Mouse (Mus musculus) macrophage (primary cell): ENCODE results near the gene Aif1. TPM values are rescaled to one million over a fixed set of nuclear protein-coding genes. Genes with fewer than 3 reads are reported as not detected.

Experiments
- H3K27ac ChIP-seq: fragments of 350-480 bp; formaldehyde crosslinking; 2 replicates; pipeline ENCODE4 v1.9.0; 2021
- H3K36me3 ChIP-seq: fragments of 350-480 bp; formaldehyde crosslinking; 2 replicates; pipeline ENCODE4 v1.9.0; 2021; ENCODE audit errors: inconsistent target
- H3K4me3 ChIP-seq: fragments of 350-480 bp; formaldehyde crosslinking; 2 replicates; pipeline ENCODE4 v1.9.0; 2021; ENCODE audit errors: inconsistent target
- H3K79me2 ChIP-seq: fragments of 350-480 bp; formaldehyde crosslinking; 2 replicates; pipeline ENCODE4 v1.9.0; 2021; ENCODE audit errors: inconsistent target
- whole genome bisulfite sequencing: methylation state at CpG from one replicate; pipeline ENCODE4 v1.1.7; 2026; ENCODE audit warnings: inconsistent platforms; ENCODE audit not compliant: missing documents; 5-methylcytosine and 5-hydroxymethylcytosine counted together
- polyA plus RNA-seq: library from polyadenylated mRNA; stranded (reverse); fragments of 250-400 nt; gene quantifications from 3 replicates; pipeline ENCODE4 v1.2.4, GENCODE M21; 2018; ENCODE audit warnings: inconsistent platforms
- total RNA-seq, 78 experiments: library from RNA; depleted of rRNA; stranded (reverse); fragments of 250-400 nt; gene quantifications; 1 replicate in 9 of 78; 2 replicates in 24 of 78; 3 replicates in 43 of 78; 4 replicates in 2 of 78; pipeline ENCODE4 v1.2.4; 2018; ENCODE audit warnings: inconsistent platforms in 56 of 78

Gene Aif1
- 100 to 1,000 TPM in 11 of 26 experiments, 10 to 100 TPM in 15; 11.5 to 316 (median 77.8) TPM for total RNA-seq (2018; cell fraction: chromatin; rRNA removed)
- total RNA-seq (2018; cell fraction: cytosol; rRNA removed): 1,000 to 10,000 TPM in 13 of 26 experiments, 100 to 1,000 TPM in 13; 164 to 1,883 (median 706) TPM
- total RNA-seq (2018; cell fraction: nucleus; rRNA removed): 100 to 1,000 TPM in 14 of 26 experiments, 10 to 100 TPM in 12; 31.3 to 783 (median 198) TPM
- polyA plus RNA-seq: 231 to 253 TPM (median 243 TPM) in 3 replicates

GRCm38 (mm10) chr17:35175968-35176367 lies at the start of gene Aif1:
Gene Aif1 (minus strand): TSS chr17:35176068.
- no peak within 1 kb of the TSS for H3K4me3 ChIP-seq
- no peak within 1 kb of the TSS for H3K27ac ChIP-seq
- WGBS: 88% methylated on average over 2 of the region's 2 CpGs
- peaks cover 2% of the 10 kb centered on the region; the same call in 1 of the 2 replicates for H3K36me3 ChIP-seq
- H3K79me2 ChIP-seq: peaks cover 15% of the 10 kb centered on the region; the same call in 1 of the 2 replicates

GRCm38 (mm10) chr17:35225456-35225855 lies 49.6 kb upstream of the Aif1 start:
- 88% methylated on average over 5 of the region's 5 CpGs for WGBS
- no peak overlapping the region for H3K27ac ChIP-seq
- peaks cover 30% of the 10 kb centered on the region for H3K36me3 ChIP-seq
- H3K79me2 ChIP-seq: peaks cover 97% of the 10 kb centered on the region
- H3K4me3 ChIP-seq: no peak overlapping the region

GRCm38 (mm10) chr17:35224641-35225040 lies 48.8 kb upstream of the Aif1 start:
- H3K27ac ChIP-seq: no peak overlapping the region
- H3K36me3 ChIP-seq: peaks cover 25% of the 10 kb centered on the region
- WGBS: 97% methylated on average over 4 of the region's 4 CpGs
- peaks cover 88% of the 10 kb centered on the region for H3K79me2 ChIP-seq
- no peak overlapping the region for H3K4me3 ChIP-seq

GRCm38 (mm10) chr17:35222299-35222698 lies 46.4 kb upstream of the Aif1 start:
- Histone ChIP-seq H3K36me3 (0 out of 2 replicates have a peak, but pooled peaks cover 1% of the 10 kb centered on the region), H3K4me3 (no peak overlapping the region), H3K79me2 (peaks cover 65% of the 10 kb centered on the region), H3K27ac (peak overlapping the region; percentile 68)
- 26% methylated on average over 6 of the region's 6 CpGs for WGBS

- H3K4me3 ChIP-seq: no peak within 1 kb of the TSS
Measured at GRCm38 (mm10) chr17:35220156-35220952, 44.5 kb upstream of the Aif1 start, which contains the start of gene Gm16181. Gene Gm16181 (plus strand): TSS chr17:35220834.

GRCm38 (mm10) chr17:35219601-35220041 lies 43.8 kb upstream of the Aif1 start:
- 0% methylated on average over 6 of the region's 6 CpGs for WGBS

More at GRCm38 (mm10) chr17:35220156-35220952, 44.5 kb upstream of the Aif1 start, which contains the start of gene Gm16181:
- H3K27ac ChIP-seq: peak within 1 kb of the TSS; percentile 94
- WGBS: 53% methylated on average over 26 of the region's 28 CpGs
- H3K79me2 ChIP-seq: peaks cover 46% of the 10 kb centered on the region
- no peaks in the 10 kb centered on the region for H3K36me3 ChIP-seq

GRCm38 (mm10) chr17:35218516-35219193 lies 42.8 kb upstream of the Aif1 start:
- WGBS: 4% methylated on average over 18 of the region's 18 CpGs
- Histone ChIP-seq H3K79me2 (peaks cover 29% of the 10 kb centered on the region; the same call in 1 of the 2 replicates), H3K27ac (peak overlapping the region; percentile 94), H3K36me3 (no peaks in the 10 kb centered on the region), H3K4me3 (peak overlapping the region; percentile 14)

More at GRCm38 (mm10) chr17:35219601-35220041, 43.8 kb upstream of the Aif1 start:
- peaks cover 38% of the 10 kb centered on the region for H3K79me2 ChIP-seq
- no peak overlapping the region for H3K4me3 ChIP-seq
- H3K27ac ChIP-seq: peak overlapping the region; percentile 94
- H3K36me3 ChIP-seq: no peaks in the 10 kb centered on the region

- no peaks in the 10 kb centered on the region for H3K79me2 ChIP-seq
- no peak overlapping the region for H3K27ac ChIP-seq
- H3K36me3 ChIP-seq: no peaks in the 10 kb centered on the region
- no peak overlapping the region for H3K4me3 ChIP-seq
- WGBS: 99% methylated on average over 5 of the region's 5 CpGs
Measured at GRCm38 (mm10) chr17:35213071-35213470, 37.2 kb upstream of the Aif1 start.

- 63% methylated on average over 3 of the region's 3 CpGs for WGBS
- no peaks in the 10 kb centered on the region for H3K79me2 ChIP-seq
- H3K36me3 ChIP-seq: no peaks in the 10 kb centered on the region
- H3K4me3 ChIP-seq: no peak overlapping the region
- peak overlapping the region; percentile 93 for H3K27ac ChIP-seq
Measured at GRCm38 (mm10) chr17:35210593-35210992, 34.7 kb upstream of the Aif1 start.

GRCm38 (mm10) chr17:35209785-35210535 lies 34.1 kb upstream of the Aif1 start:
- 7% methylated on average over 12 of the region's 12 CpGs for WGBS
- Histone ChIP-seq H3K36me3 (no peaks in the 10 kb centered on the region), H3K79me2 (no peaks in the 10 kb centered on the region), H3K4me3 (peak overlapping the region; percentile 5; the same call in 1 of the 2 replicates), H3K27ac (peak overlapping the region; percentile 93)

- 87% methylated on average over 10 of the region's 10 CpGs for WGBS
- Histone ChIP-seq H3K27ac (no peak overlapping the region), H3K4me3 (no peak overlapping the region), H3K79me2 (peaks cover 12% of the 10 kb centered on the region), H3K36me3 (no peaks in the 10 kb centered on the region)
Measured at GRCm38 (mm10) chr17:35205380-35205769, 29.5 kb upstream of the Aif1 start.

- 87% methylated on average over 17 of the region's 20 CpGs for WGBS
- Histone ChIP-seq H3K4me3 (no peak within 1 kb of the TSS), H3K36me3 (peaks cover under 1% of the 10 kb centered on the region; the same call in 1 of the 2 replicates), H3K27ac (no peak within 1 kb of the TSS), H3K79me2 (peaks cover 18% of the 10 kb centered on the region)
Measured at GRCm38 (mm10) chr17:35204494-35205379, 28.9 kb upstream of the Aif1 start, which contains the start of gene Lta. Gene Lta (minus strand): TSS chr17:35205351.

GRCm38 (mm10) chr17:35202442-35202841 lies 26.6 kb upstream of the Aif1 start:
- Histone ChIP-seq H3K79me2 (peaks cover 31% of the 10 kb centered on the region), H3K27ac (peak overlapping the region; percentile 99), H3K4me3 (peak overlapping the region; percentile 92; the same call in 1 of the 2 replicates), H3K36me3 (peaks cover 7% of the 10 kb centered on the region; the same call in 1 of the 2 replicates)
- WGBS: 87% methylated on average over 4 of the region's 4 CpGs
